Mouse (Mus musculus) CH12.LX (cell line): Measurements from ENCODE around the gene Bpifa5. TPM values are rescaled to one million over a fixed set of nuclear protein-coding genes. Genes with fewer than 3 reads are reported as not detected.

ENCODE experiments used
- DNase-seq: peaks from one replicate; pipeline ENCODE4 v3.0.0-alpha.2; 2013; ENCODE audit errors: extremely low read depth
- H3K27ac ChIP-seq: 2 replicates; pipeline ENCODE4 v1.5.1; 2012; ENCODE audit warnings: low read depth, mild to moderate bottlenecking, control low read depth, moderate library complexity; ENCODE audit not compliant: insufficient read depth
- H3K27me3 ChIP-seq: replicated peaks from 2 replicates; pipeline ENCODE3; 2012; ENCODE audit warnings: inconsistent platforms
- H3K36me3 ChIP-seq, 2 experiments: replicated peaks in 1 of 2; 2 replicates each; pipeline versions ENCODE3 to v1.6.1; 2012; ENCODE audit warnings: inconsistent platforms in 1 of 2, low read length in 1 of 2, mild to moderate bottlenecking in 1 of 2, mixed read lengths in 1 of 2, moderate library complexity in 1 of 2; ENCODE audit not compliant: control insufficient read depth in 1 of 2, insufficient read depth in 1 of 2
- H3K4me1 ChIP-seq, 2 experiments: 2 replicates each; pipeline ENCODE4 v1.6.1; 2012; ENCODE audit warnings: inconsistent platforms in 1 of 2, moderate library complexity in 1 of 2; ENCODE audit not compliant: insufficient read depth in 2 of 2, control insufficient read depth in 1 of 2
- H3K4me2 ChIP-seq: 2 replicates; pipeline ENCODE4 v1.6.1; 2012; ENCODE audit warnings: low read depth, mild to moderate bottlenecking, control low read depth; ENCODE audit not compliant: poor library complexity, insufficient read depth, severe bottlenecking
- H3K4me3 ChIP-seq, 3 experiments: fragments of 150-350 bp in 1 of 3; sonication (generic) in 1 of 3; replicated peaks in 1 of 3; 2 replicates each; pipeline versions ENCODE3 to v1.5.1; 2011 to 2012; ENCODE audit warnings: low read depth in 2 of 3, low read length in 2 of 3, mild to moderate bottlenecking in 2 of 3, moderate library complexity in 2 of 3, control low read depth in 1 of 3, improper control_type of control experiment in 1 of 3, inconsistent platforms in 1 of 3, mixed read lengths in 1 of 3; ENCODE audit not compliant: poor library complexity in 1 of 3
- H3K79me2 ChIP-seq: replicated peaks from 2 replicates; pipeline ENCODE4 v1.6.1; 2012; ENCODE audit warnings: mild to moderate bottlenecking, moderate library complexity; ENCODE audit not compliant: control insufficient read depth, poor library complexity, insufficient read depth, severe bottlenecking; ENCODE audit errors: extremely low read depth
- H3K9ac ChIP-seq: 2 replicates; pipeline ENCODE4 v1.6.1; 2012; ENCODE audit warnings: low read depth, mild to moderate bottlenecking, control low read depth, moderate library complexity; ENCODE audit not compliant: insufficient read depth
- H3K9me3 ChIP-seq: replicated peaks from 2 replicates; pipeline ENCODE3; 2012; ENCODE audit warnings: low read length, inconsistent platforms, mixed read lengths
- BHLHE40 ChIP-seq: IDR thresholded peaks from 2 replicates; pipeline ENCODE4 v1.6.1; 2011; ENCODE audit warnings: mild to moderate bottlenecking, low read depth, low read length, improper control_type of control experiment
- CHD1 ChIP-seq: IDR thresholded peaks from 2 replicates; pipeline ENCODE4 v1.6.1; 2012; ENCODE audit warnings: low read depth, low read length, improper control_type of control experiment, inconsistent platforms
- CTCF ChIP-seq, 2 experiments: IDR thresholded peaks in 1 of 2; conservative IDR thresholded peaks in 1 of 2; 2 replicates each; pipeline ENCODE4 v1.5.1; 2011 to 2012; ENCODE audit warnings: low read depth in 2 of 2, low read length in 2 of 2, improper control_type of control experiment in 1 of 2, inconsistent platforms in 1 of 2, mild to moderate bottlenecking in 1 of 2, moderate library complexity in 1 of 2
- E2F4 ChIP-seq: IDR thresholded peaks from 2 replicates; pipeline ENCODE4 v1.6.1; 2011; ENCODE audit warnings: low read depth, low read length, improper control_type of control experiment; ENCODE audit not compliant: insufficient replicate concordance
- ELF1 ChIP-seq: IDR thresholded peaks from 2 replicates; pipeline ENCODE4 v1.6.1; 2014; ENCODE audit warnings: low read depth, mild to moderate bottlenecking, inconsistent platforms, low read length, improper control_type of control experiment
- ETS1 ChIP-seq: conservative IDR thresholded peaks from 2 replicates; pipeline ENCODE4 v1.6.1; 2012; ENCODE audit warnings: low read depth, mild to moderate bottlenecking, inconsistent platforms, low read length, improper control_type of control experiment, moderate library complexity
- HCFC1 ChIP-seq: IDR thresholded peaks from 2 replicates; pipeline ENCODE4 v1.6.1; 2012; ENCODE audit warnings: low read depth, mild to moderate bottlenecking, inconsistent platforms, low read length, improper control_type of control experiment
- JUND ChIP-seq: conservative IDR thresholded peaks from 2 replicates; pipeline ENCODE4 v1.6.1; 2011; ENCODE audit warnings: low read depth, low read length, improper control_type of control experiment
- KAT2A ChIP-seq: IDR thresholded peaks from 2 replicates; pipeline ENCODE4 v1.6.1; 2012; ENCODE audit warnings: low read length, improper control_type of control experiment, inconsistent platforms; ENCODE audit not compliant: insufficient replicate concordance
- MAFK ChIP-seq: IDR thresholded peaks from 2 replicates; pipeline ENCODE4 v1.6.1; 2011; ENCODE audit warnings: low read length, improper control_type of control experiment; ENCODE audit not compliant: insufficient replicate concordance
- MAX ChIP-seq: IDR thresholded peaks from 2 replicates; pipeline ENCODE4 v1.6.1; 2011; ENCODE audit warnings: low read length, improper control_type of control experiment
- MEF2A ChIP-seq: IDR thresholded peaks from 2 replicates; pipeline ENCODE4 v1.6.1; 2014; ENCODE audit warnings: low read depth, mild to moderate bottlenecking, inconsistent platforms, low read length, improper control_type of control experiment, borderline replicate concordance
- MXI1 ChIP-seq: IDR thresholded peaks from 2 replicates; pipeline ENCODE4 v1.6.1; 2011; ENCODE audit warnings: mild to moderate bottlenecking, low read depth, low read length, improper control_type of control experiment
- MYC ChIP-seq: IDR thresholded peaks from 2 replicates; pipeline ENCODE4 v1.6.1; 2011; ENCODE audit warnings: low read depth, mild to moderate bottlenecking, improper control_type of control experiment, low read length
- NELFE ChIP-seq: IDR thresholded peaks from 2 replicates; pipeline ENCODE4 v1.6.1; 2011; ENCODE audit warnings: low read depth, low read length, improper control_type of control experiment
- NRF1 ChIP-seq: IDR thresholded peaks from 2 replicates; pipeline ENCODE4 v1.6.1; 2014; ENCODE audit warnings: low read depth, mild to moderate bottlenecking, inconsistent platforms, low read length, improper control_type of control experiment, moderate library complexity
- POLR2A ChIP-seq: IDR thresholded peaks from 2 replicates; pipeline ENCODE4 v1.6.1; 2011; ENCODE audit warnings: low read depth, mild to moderate bottlenecking, improper control_type of control experiment, low read length
- RCOR1 ChIP-seq: conservative IDR thresholded peaks from 2 replicates; pipeline ENCODE4 v1.6.1; 2012; ENCODE audit warnings: low read depth, mild to moderate bottlenecking, inconsistent platforms, low read length, improper control_type of control experiment
- SIN3A ChIP-seq: IDR thresholded peaks from 2 replicates; pipeline ENCODE4 v1.6.1; 2012; ENCODE audit warnings: low read length, improper control_type of control experiment, inconsistent platforms
- TBP ChIP-seq: conservative IDR thresholded peaks from 2 replicates; pipeline ENCODE4 v1.6.1; 2011; ENCODE audit warnings: low read depth, low read length, improper control_type of control experiment
- TCF12 ChIP-seq: IDR thresholded peaks from 2 replicates; pipeline ENCODE4 v1.6.1; 2014; ENCODE audit warnings: low read depth, mild to moderate bottlenecking, inconsistent platforms, low read length, improper control_type of control experiment
- UBTF ChIP-seq: IDR thresholded peaks from 2 replicates; pipeline ENCODE4 v1.6.1; 2012; ENCODE audit warnings: low read depth, mild to moderate bottlenecking, inconsistent platforms, low read length, improper control_type of control experiment, moderate library complexity
- USF1 ChIP-seq: IDR thresholded peaks from 2 replicates; pipeline ENCODE4 v1.6.1; 2014; ENCODE audit warnings: low read depth, mild to moderate bottlenecking, inconsistent platforms, low read length, improper control_type of control experiment
- ZC3H11A ChIP-seq: IDR thresholded peaks from 2 replicates; pipeline ENCODE4 v1.6.1; 2012; ENCODE audit warnings: low read depth, mild to moderate bottlenecking, inconsistent platforms, low read length, improper control_type of control experiment
- ZKSCAN1 ChIP-seq: IDR thresholded peaks from 2 replicates; pipeline ENCODE4 v1.6.1; 2012; ENCODE audit warnings: low read depth, inconsistent platforms, low read length, improper control_type of control experiment, borderline replicate concordance
- ZNF384 ChIP-seq: IDR thresholded peaks from 2 replicates; pipeline ENCODE4 v1.6.1; 2012; ENCODE audit warnings: low read depth, low read length, improper control_type of control experiment, inconsistent platforms
- dilution Hi-C: fragments of 300-500 bp; cut with MboI; formaldehyde crosslinking; loops from 2 replicates; pipeline ENCODE4 v1.14.3; 2020; ENCODE audit warnings: low sequenced_read_pairs; ENCODE audit not compliant: extremely low pct_unique_long_range_greater_than_20kb, extremely low pct_ligation_motif_present
- in situ Hi-C: fragments of 300-500 bp; cut with MboI; formaldehyde crosslinking; loops from 3 replicates; pipeline ENCODE4 v1.14.3; 2019; ENCODE audit warnings: low sequenced_read_pairs, low pct_ligation_motif_present, low pct_unique_long_range_greater_than_20kb, mixed read lengths
- polyA plus RNA-seq: library from polyadenylated mRNA; unstranded; fragments of >175 nt; gene quantifications from 2 replicates; pipeline ENCODE4 v1.2.1, GENCODE M21; 2012; ENCODE audit warnings: low read depth; ENCODE audit not compliant: insufficient read length
- total RNA-seq, 2 experiments: library from RNA; depleted of rRNA; stranded (reverse); fragments of 300-350 nt in 1 of 2; fragments of >200 nt in 1 of 2; gene quantifications; 2 replicates each; pipeline ENCODE4 v1.2.3; 2012 to 2014

Gene Bpifa5
- total RNA-seq (2012; rRNA removed) (not detected in 2 replicates), total RNA-seq (2014; rRNA removed) (not detected in 2 replicates), polyA plus RNA-seq (not detected in 2 replicates)

DNA sequence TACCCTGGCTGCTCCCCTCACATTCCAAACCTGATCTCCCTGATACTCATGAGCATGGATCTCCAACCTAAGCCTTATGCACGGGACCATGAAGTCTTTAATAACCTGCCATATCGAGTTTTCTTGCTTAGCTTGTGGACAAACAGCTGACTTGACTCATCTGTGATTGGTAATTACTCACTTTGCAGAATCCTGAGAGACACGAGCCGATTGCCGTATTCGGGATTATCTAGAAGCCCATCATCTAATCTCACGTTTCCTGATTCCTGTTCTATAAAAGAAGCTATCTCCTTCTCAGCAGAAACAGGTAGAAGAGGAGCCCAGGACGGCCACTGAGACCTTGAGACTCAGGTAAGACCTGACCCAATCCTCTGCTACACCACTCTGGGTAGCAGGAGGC is at the start of gene Bpifa5:
Gene Bpifa5 (plus strand): TSS at position 301 of the 400 bp plus-strand sequence.
- Histone ChIP-seq H3K36me3 (no peaks in the 10 kb centered on the region), H3K4me1 (no peaks in the 10 kb centered on the region), H3K27ac (no peak within 1 kb of the TSS), H3K9me3 (peaks cover 7% of the 10 kb centered on the region), H3K4me2 (no peak within 1 kb of the TSS), H3K4me3 (no peak within 1 kb of the TSS), H3K27me3 (peaks cover 82% of the 10 kb centered on the region), H3K9ac (no peak within 1 kb of the TSS), H3K79me2 (no peaks in the 10 kb centered on the region)
- DNase-seq, result no peak
- TF ChIP-seq USF1 (no peak), NRF1 (no peak), MAX (no peak), CHD1 (no peak)
- in situ Hi-C loops, result no loop called here
- dilution Hi-C loops, result no loop called here

- DNase-seq, result no peak
- H3K27me3 ChIP-seq, result peaks cover 71% of the 10 kb centered on the region
- no peak overlapping the region for H3K4me2 ChIP-seq
- in situ Hi-C loops, result no loop called here
- H3K4me1 ChIP-seq, result no peaks in the 10 kb centered on the region
- no peak for TF ChIP-seq JUND
- TF ChIP-seq KAT2A, result no peak
- TF ChIP-seq CTCF (conservative IDR thresholded peaks at IDR 0.05 in 1 of 2, IDR thresholded peaks at IDR 0.05 in 1 of 2; ENCODE audit: low read depth in 2 of 2, low read length in 2 of 2), result no peak
- no peak for TF ChIP-seq ZKSCAN1
- TF ChIP-seq TCF12, result no peak
- TF ChIP-seq ETS1, result no peak
- TF ChIP-seq MAFK, result no peak
- TF ChIP-seq NELFE, result no peak
- TF ChIP-seq HCFC1, result no peak
- no peak overlapping the region for H3K4me3 ChIP-seq
- H3K36me3 ChIP-seq, result no peaks in the 10 kb centered on the region
- no peaks in the 10 kb centered on the region for H3K79me2 ChIP-seq
- dilution Hi-C loops, result no loop called here
- no peaks in the 10 kb centered on the region for H3K9me3 ChIP-seq
- no peak overlapping the region for H3K27ac ChIP-seq
- H3K9ac ChIP-seq, result no peak overlapping the region
Observed at GRCm38 (mm10) chr2:154117381-154117780, 45.0 kb upstream of the Bpifa5 start.

GRCm38 (mm10) chr2:154130120-154130519 is 32.3 kb upstream of the Bpifa5 start, which contains the start of gene Bpifa3:
Bpifa3 (plus strand) TSS chr2:154130336.
- H3K27me3 ChIP-seq, result peaks cover 70% of the 10 kb centered on the region
- H3K9ac ChIP-seq, result no peak within 1 kb of the TSS
- no peak within 1 kb of the TSS for H3K4me2 ChIP-seq
- dilution Hi-C loops (no loop called here), in situ Hi-C loops (no loop called here)
- no peak for DNase-seq
- no peaks in the 10 kb centered on the region for H3K79me2 ChIP-seq
- H3K4me3 ChIP-seq, result no peak within 1 kb of the TSS
- TF ChIP-seq E2F4 (no peak), SIN3A (no peak), MXI1 (no peak), ELF1 (no peak), TBP (no peak), RCOR1 (no peak), ZNF384 (no peak), HCFC1 (no peak), ZC3H11A (no peak), MEF2A (no peak), MYC (no peak), NELFE (no peak), NRF1 (no peak), MAX (no peak), UBTF (no peak), POLR2A (no peak), BHLHE40 (no peak)
- peaks cover 5% of the 10 kb centered on the region for H3K9me3 ChIP-seq
- H3K4me1 ChIP-seq, result no peaks in the 10 kb centered on the region
- H3K27ac ChIP-seq, result no peak within 1 kb of the TSS
- H3K36me3 ChIP-seq, result no peaks in the 10 kb centered on the region
